Mouse (Mus musculus) thymus, postnatal 36 days (tissue): Measurements from ENCODE around the gene Dapp1.

Experiments
- DNase-seq, 2 experiments: peaks; one replicate each; pipeline ENCODE4 v3.0.0; 2022; ENCODE audit warnings: mixed read lengths in 2 of 2

The Dapp1 gene

DNA sequence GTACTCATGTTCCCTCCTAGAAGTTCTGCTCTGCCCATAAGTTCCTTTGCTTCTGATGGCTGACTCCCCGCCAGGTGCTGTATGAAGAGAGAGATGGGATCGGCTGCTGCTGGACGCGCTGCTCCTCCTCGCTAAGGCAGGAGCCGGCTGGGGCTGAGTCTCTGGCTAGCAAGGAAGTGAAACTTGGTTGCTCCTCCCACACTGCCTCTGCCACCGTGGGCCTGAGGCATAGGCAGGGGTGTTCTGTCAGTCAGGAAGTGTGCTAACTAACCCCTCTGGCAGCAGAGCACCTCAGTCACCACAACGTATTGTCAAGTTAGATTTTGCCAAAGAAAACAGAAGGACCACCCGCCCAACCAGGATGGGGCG, at the start of gene Dapp1:
Gene Dapp1, minus strand, starts transcription at position 164 of the 369 bp plus-strand sequence.
- peak; percentile 82 to 90 for DNase-seq

DNA sequence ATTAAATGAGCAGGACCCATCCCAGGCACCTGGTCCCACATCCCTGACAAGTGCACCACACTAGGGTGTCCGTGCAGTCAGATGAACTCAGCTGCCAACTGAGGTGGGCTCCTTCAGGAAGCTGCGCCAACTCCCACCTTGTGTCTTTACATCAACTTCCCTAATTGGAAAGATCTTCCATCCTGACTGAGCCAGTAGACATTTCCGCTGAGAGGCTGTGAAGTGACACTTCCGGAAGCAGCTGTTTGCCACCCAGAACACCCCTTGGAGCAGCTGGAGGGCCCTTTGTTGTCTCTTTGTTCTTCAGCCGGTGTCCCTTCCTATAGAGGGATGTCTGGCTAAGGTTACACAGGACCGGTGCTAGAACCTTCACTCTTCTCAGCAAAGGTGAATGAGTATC, 49.2 kb upstream of the Dapp1 start:
- no peak for DNase-seq

DNA sequence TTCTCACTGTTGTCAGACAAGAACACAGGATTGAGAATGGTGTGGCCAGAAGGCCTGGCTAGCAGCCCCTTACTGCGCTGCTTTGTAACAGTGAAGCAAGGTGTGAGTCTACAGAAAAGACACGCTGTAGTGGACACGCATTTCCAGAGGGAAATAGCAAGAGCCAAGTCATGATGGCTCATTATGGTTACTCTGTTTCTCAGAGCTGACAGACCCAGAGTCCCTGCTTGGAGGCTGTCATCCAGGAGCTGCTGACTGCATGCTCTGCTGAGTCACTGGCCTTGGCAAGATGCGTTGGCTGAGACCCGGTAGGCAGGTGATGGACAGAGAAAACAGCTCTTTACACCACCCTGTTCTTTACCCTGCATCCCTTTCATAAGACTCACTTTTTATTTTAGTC, 48.0 kb upstream of the Dapp1 start:
- no peak for DNase-seq

DNA sequence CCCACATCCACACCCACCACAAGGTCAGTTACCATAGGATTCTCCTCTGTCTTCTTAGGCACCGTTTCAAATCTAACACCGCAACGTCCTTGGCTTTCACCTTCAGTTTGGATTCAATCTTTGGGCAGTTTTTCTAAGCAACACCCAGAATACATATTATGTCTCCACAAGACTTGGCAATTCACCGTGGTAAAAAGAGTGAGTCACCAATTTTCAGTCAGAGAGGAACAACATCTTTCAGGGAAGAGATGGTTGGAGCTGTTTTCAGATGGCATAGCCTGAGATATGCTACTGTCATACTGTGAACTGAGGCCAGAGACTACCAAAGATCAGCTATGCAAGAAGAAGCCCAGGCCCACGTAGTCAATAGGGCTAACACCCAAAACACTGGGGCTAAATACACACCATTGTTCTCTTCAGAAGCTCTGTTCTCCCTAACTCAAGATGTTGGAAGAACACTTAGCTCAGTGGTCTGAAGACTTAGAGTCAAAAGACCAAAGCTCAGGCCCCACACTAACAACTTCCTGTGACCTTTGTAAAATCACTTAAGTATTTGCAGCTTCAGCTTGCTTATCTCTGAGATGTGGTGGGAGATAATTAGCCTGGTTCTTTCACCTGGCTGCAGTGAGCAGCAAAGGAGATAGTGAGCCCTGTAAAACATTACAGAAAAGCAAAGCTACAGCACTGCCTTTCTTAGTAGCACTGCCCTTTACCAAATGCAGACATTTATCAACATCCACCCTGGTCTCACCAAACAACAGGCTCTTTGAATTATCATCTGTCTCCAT, 46.4 kb upstream of the Dapp1 start:
- no peak for DNase-seq

DNA sequence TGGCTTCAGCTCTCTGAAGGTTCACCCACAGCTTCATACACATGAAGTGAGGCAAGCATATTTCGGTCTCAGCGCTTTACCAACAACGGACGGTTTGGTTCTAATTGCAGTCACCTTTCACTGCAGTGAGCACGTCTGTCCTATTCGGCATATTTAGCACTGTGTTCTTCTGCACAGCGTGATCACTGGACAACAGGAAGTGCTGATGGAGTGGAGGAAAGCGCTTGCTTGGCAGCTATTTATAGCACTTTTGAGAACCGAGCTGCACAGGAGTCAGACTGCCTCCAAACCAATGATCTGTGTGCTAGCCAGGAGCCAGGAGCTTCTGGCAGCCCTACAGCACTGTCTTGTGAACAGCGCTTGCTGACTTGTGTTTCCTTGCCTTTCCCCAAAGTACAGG, 44.9 kb upstream of the Dapp1 start:
- no peak for DNase-seq

DNA sequence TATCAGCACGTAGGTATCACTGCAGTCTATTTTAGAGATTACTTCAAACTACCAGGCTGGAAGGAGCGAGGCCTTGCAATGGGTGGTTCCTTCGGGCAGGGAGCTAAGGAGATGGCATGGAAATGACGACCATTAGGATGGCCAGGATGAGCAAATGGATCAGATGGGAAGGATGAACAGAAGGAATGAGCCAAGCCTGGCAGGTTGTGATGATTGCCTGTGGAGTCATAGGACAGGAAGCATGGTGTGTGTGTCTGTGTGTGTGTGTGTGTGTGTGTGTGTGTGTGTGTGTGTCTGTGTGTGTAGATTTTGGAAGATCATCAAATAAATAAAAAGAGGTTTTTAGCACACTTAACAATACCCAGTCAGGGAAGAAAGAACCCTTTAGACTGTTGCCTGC, 41.3 kb upstream of the Dapp1 start:
- DNase-seq = no peak

DNA sequence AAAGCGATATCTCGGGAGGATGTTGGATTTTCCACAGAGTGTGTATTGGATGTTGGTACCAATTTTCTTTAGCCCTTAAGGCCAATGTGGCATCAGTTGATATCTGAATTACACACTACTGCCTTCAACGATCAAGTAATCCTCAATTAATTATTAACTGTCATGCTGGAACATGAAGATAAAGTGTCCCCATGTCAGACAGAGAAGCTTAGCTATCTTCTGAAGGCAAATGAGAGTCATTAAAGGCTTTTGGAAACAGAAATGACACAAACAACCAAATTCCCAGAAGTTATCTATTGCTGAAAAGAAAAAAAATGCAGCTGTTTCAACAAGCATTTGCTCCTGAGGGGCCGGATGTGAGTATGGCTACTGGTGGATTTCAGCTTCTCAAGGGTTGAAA, 40.7 kb upstream of the Dapp1 start:
- DNase-seq = no peak

DNA sequence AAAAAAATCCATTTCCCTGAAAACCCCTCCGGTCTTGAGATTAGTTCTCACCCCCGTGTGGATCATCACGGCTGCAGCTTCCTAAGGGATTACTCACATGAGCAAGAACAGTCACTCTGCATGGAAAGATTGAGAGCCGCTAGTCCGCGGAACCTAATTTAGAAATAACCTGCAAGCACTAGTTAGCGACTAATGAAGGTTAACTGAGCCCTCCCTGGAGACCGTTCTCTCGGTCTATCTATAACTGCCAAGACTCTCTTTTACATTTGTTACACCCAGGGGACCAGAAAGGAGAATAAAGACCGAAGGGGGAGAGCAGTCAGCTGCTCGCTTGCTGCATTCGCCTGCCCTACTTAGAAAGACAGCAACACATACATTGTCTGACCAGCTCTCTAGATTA, 35.5 kb upstream of the Dapp1 start:
- no peak for DNase-seq

DNA sequence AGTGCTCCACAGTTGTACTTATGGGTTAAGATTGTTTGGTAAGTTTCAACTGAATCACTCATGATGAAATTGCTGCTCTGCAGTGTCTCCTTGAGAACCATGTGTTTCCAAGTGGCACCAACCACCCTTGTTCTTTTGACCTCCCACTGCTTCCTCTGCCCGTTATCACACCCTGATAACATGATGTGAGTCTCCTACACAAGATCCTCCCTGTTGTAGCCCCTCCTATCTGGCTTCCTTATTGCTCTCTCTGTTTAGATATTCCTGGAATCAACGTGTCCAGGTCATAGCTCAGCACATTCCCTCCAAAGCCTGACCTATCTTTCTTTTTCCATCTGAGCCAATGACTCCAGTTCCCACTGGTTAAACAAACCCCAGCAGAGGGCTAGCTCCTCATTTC, 33.4 kb upstream of the Dapp1 start:
- DNase-seq = no peak

DNA sequence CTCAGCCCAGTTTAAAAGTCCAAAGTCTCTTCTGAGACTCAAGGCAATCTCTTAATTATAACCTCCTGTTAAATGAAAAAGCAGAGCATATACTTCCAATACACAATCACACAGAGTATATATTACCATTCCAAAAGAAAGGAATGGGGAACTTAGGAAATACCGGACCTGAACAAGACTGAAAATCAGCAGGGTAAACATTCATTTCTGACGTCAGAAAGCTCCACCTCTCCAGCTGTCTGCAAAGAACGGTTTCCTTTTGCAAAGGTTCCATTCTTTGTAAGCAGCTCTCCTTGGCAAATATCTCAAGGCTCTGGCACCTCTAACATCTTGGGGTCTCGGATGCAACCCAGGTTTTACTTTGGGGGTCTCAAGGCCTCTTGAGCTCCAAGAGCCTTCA, 31.0 kb upstream of the Dapp1 start:
- DNase-seq = no peak

DNA sequence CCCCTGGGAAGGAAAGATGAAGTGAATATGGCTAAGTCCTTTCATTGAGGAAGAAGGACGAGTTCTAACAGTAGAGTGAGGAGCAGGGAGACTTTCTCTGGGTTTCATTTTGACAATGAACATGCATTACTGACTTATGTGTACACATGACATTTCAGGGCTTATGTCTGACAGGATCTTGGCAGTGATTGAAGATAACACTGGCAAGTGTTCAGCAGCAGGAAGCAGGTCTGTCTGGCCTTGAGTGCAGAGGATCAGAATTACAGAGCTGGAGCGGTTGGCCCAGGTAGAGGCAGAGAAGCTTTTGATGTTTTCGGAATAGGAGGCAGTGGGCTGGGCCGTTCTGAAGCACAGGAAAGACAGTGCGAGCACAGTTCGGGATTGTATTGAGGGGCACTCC, 26.8 kb upstream of the Dapp1 start:
- no peak for DNase-seq

DNA sequence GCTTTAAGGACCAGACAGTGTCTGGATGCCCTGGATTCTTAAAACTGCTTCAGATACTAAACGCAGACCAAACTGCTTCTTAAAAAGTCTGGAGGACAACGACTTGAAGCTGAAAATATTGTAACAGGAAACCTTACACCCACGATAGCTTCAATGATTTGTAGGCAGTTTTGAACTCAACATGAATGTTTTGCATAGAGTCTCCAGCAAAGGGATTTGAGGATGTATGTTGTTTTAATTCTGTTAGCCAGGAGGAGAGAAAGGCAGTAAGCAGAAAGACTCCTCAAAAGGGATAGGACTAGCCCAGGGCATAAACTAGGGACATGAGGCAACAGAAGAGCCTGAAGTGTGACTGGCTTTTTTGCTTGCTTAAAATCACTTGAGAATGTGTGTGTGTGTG, 25.6 kb upstream of the Dapp1 start:
- DNase-seq = no peak

DNA sequence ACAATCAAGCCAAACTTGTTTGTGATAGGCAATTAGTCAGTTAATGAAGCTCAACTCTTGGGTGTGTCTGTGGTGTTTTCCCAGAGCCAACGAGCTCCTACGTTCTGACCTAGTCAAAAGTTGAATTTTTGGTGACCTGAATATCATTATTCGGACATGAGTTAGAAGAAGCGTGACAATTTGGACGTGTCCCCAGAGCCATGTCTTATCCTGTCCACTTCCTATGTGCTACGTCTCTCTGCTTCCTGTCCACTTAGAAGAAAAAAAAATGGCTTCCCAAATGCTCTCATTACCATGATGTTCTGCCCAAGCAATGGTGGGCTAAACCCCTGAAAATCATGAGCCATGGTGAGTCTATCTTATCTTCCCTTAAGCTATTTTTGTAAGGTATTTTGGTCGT, 21.9 kb upstream of the Dapp1 start:
- DNase-seq = no peak

DNA sequence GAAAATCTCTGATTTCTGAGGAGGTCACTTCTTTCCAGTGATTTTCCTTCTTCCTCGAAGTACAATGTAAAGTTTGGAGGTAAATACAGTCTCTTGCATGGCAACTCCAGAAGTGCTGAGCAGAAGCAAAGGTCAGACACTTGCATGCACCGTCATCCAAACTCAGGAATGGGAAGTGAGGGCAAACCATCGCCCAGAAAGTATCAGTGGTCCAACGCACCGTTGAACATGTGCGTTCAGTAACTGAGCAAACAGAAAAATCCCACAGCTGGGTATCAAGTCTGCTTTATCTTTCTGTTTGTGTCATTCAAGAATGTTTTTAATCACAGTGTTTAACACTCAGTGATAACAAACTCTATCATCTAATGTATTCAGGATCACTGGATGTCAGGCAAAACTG, 21.2 kb upstream of the Dapp1 start:
- no peak for DNase-seq

DNA sequence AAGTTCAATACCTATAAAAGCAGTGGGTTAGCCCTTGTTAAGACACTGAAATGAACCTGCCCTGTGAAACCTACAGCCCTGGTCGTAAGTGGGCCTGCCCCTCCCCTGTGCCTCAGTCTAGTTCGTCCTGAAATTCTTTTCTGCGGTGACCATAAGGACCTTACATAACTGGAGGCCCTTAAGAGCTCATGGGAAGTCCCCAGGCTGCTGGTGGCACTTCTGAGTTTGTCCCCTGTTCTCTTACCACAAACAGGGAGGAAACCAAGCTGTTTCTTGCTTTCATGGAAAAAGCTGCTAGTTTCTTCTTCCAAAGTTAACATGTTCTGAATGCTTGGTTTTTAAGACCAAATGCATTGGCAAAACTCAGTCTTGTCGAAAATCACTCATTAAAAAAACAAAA, 20.5 kb upstream of the Dapp1 start:
- DNase-seq = no peak

DNA sequence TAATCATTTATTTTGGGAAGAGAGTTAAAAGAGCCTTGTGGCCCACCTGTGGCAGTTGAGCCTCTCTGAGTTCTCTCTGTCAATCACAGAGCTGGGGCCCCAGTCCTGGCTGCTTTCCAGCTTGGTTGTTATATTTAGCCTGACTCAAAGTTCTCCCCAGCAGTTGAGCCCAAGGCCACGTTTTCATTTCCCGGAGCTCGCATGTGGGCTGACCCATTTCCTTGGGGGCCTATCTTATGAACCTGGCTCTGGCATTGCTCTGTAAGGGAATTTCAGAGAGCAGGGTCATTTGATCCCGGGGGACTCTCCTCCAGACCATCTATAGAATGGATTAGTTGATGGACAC, 19.4 kb upstream of the Dapp1 start:
- DNase-seq = no peak

DNA sequence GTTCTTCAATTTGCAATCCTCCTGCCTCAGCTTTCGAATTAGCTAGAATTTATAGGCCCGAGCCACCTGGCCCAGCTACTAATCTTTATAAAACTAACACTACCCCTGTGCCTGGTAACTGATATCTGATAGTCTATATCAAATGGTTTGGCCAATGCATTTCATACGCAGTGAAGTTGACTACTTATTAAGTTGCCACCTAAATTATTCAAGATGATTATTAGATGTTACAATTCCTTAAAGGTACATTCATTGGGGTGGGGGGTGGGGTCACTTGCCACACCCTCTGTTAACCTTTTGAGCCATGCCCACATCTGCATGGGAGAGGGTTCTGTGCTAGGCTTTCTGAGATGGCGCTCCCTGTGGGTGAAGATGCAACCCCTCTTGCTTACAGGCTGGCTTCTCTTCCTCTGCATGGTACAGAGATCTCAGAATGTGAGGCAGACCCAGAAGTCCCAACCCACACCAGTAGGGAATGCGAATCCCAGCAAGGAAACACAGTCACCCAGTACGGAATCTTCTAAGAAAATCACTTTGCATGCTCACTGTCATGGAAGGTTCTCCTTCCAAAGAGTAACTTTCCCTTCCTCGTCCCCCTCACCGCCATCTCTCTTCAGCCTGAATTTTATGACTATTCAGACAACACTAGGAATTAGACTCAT, 18.8 kb upstream of the Dapp1 start:
- DNase-seq = no peak

DNA sequence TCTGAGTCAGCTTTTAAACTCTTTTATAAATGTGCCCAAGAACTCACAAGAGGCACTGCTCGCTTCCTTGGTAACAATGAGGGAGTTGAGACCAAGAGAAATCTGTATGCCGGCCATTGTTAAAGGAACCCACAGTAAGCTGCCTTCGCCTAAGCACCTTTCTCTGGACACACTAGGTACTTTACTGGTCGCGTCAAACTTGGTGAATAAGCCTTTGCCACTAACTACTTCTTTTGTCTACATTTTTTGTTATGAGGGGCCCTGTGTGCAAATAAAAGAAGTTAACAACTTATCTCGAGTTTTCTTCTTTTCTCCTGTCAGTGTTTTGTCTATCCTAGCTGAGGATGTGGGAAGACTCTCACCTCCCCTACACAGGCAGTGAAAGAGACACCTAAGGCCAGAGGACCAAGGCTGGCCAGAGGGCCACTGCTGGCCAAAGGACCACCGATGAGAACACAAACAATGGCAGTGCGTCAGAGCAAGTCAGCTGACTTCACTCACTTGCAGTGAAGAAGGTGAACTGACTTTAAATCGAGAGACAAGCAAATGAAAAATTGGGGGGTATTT, 18.0 kb upstream of the Dapp1 start:
- DNase-seq = no peak

DNA sequence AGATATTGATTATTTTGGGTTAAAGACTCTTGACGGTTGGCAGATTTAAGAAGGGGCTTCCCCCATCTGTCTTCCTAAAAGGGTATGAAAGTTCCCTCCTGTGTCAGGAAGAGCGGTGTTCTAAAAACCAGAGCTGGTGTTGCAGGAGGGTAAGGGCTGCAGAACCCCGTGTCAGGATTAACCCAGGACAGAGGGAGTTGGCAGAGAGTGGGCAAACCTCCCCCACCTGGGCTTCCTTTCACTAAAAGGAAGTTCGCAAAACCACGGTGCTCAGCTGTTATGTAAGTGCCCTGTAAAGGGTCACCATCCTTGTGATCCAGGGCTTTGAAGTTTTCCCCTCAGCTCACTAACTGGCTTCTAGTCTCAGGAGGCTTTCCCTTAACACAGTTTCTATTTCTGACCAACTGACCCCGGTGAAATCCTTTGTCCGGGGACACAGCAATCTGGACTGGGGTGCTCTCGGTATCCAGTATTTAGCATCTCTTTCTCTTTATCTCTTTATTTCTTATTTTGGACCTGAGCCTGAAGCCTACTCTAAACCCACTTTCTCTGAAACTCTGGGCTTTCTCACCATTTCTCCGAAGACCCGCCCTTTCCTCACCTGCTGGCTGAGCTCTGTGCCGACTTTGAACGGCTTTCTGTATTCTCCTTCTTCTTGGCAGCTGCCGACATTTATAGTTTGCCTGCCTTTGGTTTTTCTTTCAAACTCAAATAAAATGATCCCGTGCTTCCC, 17.3 kb upstream of the Dapp1 start:
- DNase-seq = no peak

DNA sequence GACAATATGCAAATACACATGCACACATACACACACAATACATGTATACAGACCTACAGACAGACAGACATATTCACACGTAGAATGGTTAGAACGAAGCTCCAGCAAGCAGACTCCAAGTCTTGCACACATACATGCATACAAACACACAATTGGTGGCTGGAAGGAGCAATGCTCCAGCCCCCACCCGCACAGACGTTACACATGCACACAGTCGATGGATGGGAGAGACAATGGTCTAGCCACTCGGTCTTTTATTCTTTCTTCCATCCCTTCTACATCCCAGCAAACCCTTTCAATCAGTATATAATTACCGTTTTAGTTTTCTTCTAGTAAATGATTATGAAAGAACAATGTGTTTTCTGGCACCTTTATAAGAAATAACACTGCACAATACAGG, 14.1 kb upstream of the Dapp1 start:
- no peak for DNase-seq

DNA sequence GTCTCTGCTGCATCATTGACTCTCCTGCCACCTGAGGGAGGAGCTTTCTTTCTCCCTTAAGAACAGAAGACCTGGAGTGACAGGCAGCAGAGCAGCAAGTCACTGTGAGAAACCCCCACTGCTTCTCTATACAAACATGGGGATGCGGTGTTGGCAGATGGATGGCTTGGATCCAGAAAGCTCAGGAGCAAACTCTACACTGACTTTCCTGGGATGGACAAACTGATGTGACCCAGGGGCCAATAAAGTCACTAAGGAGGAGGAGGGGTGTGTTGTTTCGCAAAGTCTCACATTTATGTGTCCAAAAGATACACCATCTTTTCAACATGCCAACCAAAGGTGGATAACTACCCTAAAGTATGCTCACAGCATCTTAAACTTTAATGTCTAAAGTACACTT, 12.9 kb upstream of the Dapp1 start:
- DNase-seq = no peak

DNA sequence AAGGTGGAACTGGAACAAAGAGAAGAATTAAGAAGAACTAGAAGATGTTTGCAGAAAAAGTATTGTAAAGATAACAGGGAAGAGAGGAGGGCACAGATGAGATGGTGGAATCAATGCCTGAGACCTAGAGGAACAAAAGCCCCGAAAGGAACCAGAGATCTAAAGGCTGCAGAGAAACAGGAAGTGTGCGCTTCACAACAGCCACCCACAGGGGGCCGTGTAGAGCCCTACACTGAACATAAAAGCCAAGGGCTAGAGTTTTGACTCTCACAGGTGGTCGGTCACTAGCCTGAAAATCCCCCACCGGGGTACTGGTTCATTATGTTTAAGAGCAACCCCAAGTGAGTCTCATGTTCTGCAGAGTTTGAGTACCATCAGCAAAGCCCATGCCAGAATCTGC, 11.0 kb upstream of the Dapp1 start:
- DNase-seq = peak; percentile 30 to 49

DNA sequence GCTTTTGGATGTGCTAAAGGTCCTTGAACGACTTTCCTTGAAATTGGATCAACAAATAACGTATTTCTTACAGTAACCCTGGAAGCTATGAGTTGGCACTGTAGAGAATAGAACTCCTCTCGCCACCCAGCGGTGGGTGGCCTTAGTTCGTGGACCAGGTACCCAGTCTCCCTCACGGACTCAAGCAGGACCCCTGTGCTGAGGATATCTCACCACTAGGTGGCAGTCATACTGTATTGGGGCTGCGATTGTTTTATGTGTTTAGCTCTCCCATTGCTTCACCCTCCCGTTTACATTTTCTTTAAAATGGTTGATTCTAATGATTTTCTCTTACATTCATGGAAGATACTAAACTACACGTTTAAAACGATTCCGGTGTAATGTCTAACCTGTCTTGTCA, 9.8 kb upstream of the Dapp1 start:
- DNase-seq = peak; percentile 86 to 87

DNA sequence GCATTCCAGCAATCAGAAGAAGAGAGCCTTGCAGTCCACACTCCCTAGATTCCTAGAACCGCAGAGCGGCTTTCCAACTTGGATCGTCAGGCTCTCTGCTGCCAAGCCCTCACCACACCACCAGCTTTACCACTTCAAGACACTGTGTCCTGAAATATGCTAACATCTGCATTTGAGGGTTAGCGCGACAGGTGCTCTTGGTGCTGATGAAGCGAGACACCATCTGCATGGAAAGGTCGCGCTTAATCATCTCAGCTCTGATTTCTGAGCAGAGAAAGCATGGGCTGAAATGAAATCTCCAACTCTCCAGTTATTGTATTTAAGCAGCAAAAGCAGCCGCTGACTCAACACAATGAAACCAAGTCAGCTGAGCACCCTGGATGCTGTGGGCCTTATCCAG, 8.1 kb upstream of the Dapp1 start:
- DNase-seq = no peak
